In genomic region chr12:107656846-107657245, GRCm38 (mm10) we compare ENCODE assay signal across 10 mouse cellular contexts.
"Had no signal": no experiment of that assay in that cellular context is flagged by ENCODE, and none has a peak within 500 bp of the region (broad histone marks: within the 10 kb centered on the region; RNA-seq: fewer than 3 reads in every experiment).

No protein-coding gene starts in this region.

- H3K36me3 ChIP-seq: liver, embryonic 12.5 days; lung, embryonic 15.5 days; midbrain, embryonic 12.5 days; neural tube, embryonic 12.5 days had no signal

- DNase-seq: kidney, adult 8-10 months; lung, postnatal 14 days; thymus, adult 18-20 months; thymus, postnatal 14 days had no signal

- H3K4me3 ChIP-seq: liver, embryonic 12.5 days; lung, embryonic 15.5 days; megakaryocyte, embryonic 14.5 days; midbrain, embryonic 12.5 days; neural tube, embryonic 12.5 days had no signal

- H3K9ac ChIP-seq: liver, embryonic 12.5 days; lung, embryonic 15.5 days; midbrain, embryonic 12.5 days; neural tube, embryonic 12.5 days had no signal

- ATAC-seq: liver, embryonic 12.5 days had no signal

- H3K9me3 ChIP-seq: liver, embryonic 12.5 days; lung, embryonic 15.5 days; midbrain, embryonic 12.5 days; neural tube, embryonic 12.5 days had no signal

- H3K4me2 ChIP-seq: liver, embryonic 12.5 days; lung, embryonic 15.5 days; midbrain, embryonic 12.5 days; neural tube, embryonic 12.5 days had no signal

- H3K27me3 ChIP-seq: liver, embryonic 12.5 days; lung, embryonic 15.5 days; megakaryocyte, embryonic 14.5 days; neural tube, embryonic 12.5 days had no signal

- H3K27ac ChIP-seq: liver, embryonic 12.5 days; lung, embryonic 15.5 days; macrophage; midbrain, embryonic 12.5 days; neural tube, embryonic 12.5 days had no signal

- H3K4me1 ChIP-seq: liver, embryonic 12.5 days; lung, embryonic 15.5 days had no signal
